Mouse (Mus musculus): ENCODE data around the gene Krt80.

DNA sequence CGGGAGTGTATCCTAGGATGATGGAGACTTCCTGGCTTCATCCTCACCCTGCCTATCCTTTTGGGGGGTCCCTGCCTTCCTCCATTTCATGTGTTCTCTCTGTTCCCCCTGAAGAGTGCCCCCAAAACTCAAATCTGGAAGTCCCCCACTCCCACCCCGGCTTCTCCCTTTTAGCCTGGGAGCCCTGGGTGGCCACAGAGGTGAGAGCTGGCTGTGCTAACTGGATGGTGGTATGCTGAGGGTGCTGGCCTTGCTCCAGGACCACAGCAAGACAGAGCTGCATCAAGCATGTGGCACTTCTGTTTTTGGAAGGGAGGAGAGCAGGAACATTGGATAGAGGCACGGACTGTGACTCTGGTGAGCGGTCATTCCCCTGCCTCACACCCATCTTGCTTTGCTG, 4.2 kb downstream of the Krt80 start:
- TF ChIP-seq CTCF (conservative IDR thresholded peaks at IDR 0.05 in 1 of 2, IDR thresholded peaks at IDR 0.05 in 1 of 2; ENCODE audit: low read depth in 2 of 2, low read length in 2 of 2) (no peak), TCF12 (IDR thresholded peaks at IDR 0.05; ENCODE audit: low read depth, low read length) (no peak), USF2 (conservative IDR thresholded peaks at IDR 0.05; ENCODE audit: low read depth, low read length) (no peak), POLR2A (IDR thresholded peaks at IDR 0.05; ENCODE audit: low read depth, low read length) (no peak)
